Mouse (Mus musculus) liver, postnatal 0 days (tissue): ENCODE measurements at regions not wholly inside any gene's neighbourhood (a gene's known extent, or its start where the extent isn't known, plus 50 kb on each side); places are given as distances from the start of the nearest gene placed in this dataset.
A peak's percentile ranks its signal among the peaks of the same experiment; 100 is the strongest.

ENCODE experiments used
- ATAC-seq: fragments of 200-750 bp; cut with Nextera tagmentation; 2 replicates; pipeline ENCODE4 v1.8.0; 2017; ENCODE audit warnings: mild to moderate bottlenecking, moderate library complexity
- DNase-seq: peaks from one replicate; pipeline ENCODE4 v3.0.0-alpha.2; 2016
- H3K27ac ChIP-seq: fragments of 300-500 bp; sonication (generic); 2 replicates; pipeline ENCODE4 v1.5.1; 2014; ENCODE audit warnings: antibody characterized with exemption, moderate library complexity, mild to moderate bottlenecking, low read depth
- H3K27me3 ChIP-seq: fragments of 300-500 bp; sonication (generic); 2 replicates; pipeline ENCODE4 v1.6.1; 2014; ENCODE audit warnings: low read length, control low read depth, mixed read lengths; ENCODE audit not compliant: insufficient read depth
- H3K36me3 ChIP-seq: fragments of 300-500 bp; sonication (generic); replicated peaks from 2 replicates; pipeline ENCODE4 v1.6.1; 2014; ENCODE audit warnings: mild to moderate bottlenecking, control low read depth, low read length, moderate library complexity, mixed read lengths; ENCODE audit not compliant: insufficient read depth
- H3K4me1 ChIP-seq: fragments of 300-500 bp; sonication (generic); 2 replicates; pipeline ENCODE4 v1.6.1; 2014; ENCODE audit warnings: antibody characterized with exemption, mild to moderate bottlenecking, control low read depth; ENCODE audit not compliant: insufficient read depth
- H3K4me2 ChIP-seq: fragments of 300-500 bp; sonication (generic); 2 replicates; pipeline ENCODE4 v1.6.1; 2014; ENCODE audit warnings: low read depth, mild to moderate bottlenecking, low read length, moderate library complexity, mixed read lengths
- H3K4me3 ChIP-seq: fragments of 300-500 bp; sonication (generic); 2 replicates; pipeline ENCODE4 v1.5.1; 2014; ENCODE audit warnings: low read depth, low read length
- H3K9ac ChIP-seq: fragments of 300-500 bp; sonication (generic); replicated peaks from 2 replicates; pipeline ENCODE4 v1.6.1; 2014; ENCODE audit warnings: mild to moderate bottlenecking, moderate library complexity
- H3K9me3 ChIP-seq: fragments of 300-500 bp; sonication (generic); 2 replicates; pipeline ENCODE4 v1.6.1; 2016; ENCODE audit warnings: mild to moderate bottlenecking, control low read depth, low read length, mixed read lengths
- CTCF ChIP-seq: sonication (generic); IDR thresholded peaks from 2 replicates; pipeline ENCODE4 v1.5.1; 2016; ENCODE audit warnings: antibody characterized with exemption, low read depth
- EP300 ChIP-seq: IDR thresholded peaks from 2 replicates; pipeline ENCODE4 v1.6.1; 2016; ENCODE audit warnings: antibody characterized with exemption, low read depth, mild to moderate bottlenecking
- WGBS: fragments of 180-500 bp; shearing (Covaris S2); extraction: QIAGEN DNeasy Blood & Tissue Kit; methylation state at CpG from one replicate; pipeline ENCODE4 v1.1.7; 2014; ENCODE audit not compliant: insufficient replicate concordance; 5-methylcytosine and 5-hydroxymethylcytosine counted together

DNA sequence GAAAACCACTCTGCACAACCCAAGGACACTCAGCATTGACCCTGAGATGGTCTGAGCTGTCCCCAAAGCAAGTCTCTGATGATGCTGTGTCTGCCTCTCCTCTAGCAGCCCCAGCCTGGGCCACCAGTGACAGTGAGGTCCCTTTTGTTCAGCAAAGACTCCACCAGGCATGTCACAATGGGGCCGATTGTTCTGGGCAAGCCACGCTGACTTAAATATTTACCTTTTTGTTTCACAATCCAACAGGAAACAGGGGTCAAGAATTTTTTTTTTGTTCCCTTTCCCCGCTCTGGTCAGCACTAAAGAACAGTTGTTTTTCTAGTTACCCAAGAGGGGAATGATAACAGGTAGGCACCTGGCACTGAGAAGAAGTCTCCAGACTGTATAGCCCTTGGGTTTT, 72.4 kb upstream of the Errfi1 start:
- peak overlapping the region; percentile 82 for H3K27ac ChIP-seq
- DNase-seq: peak; percentile 54
- WGBS: 37% methylated on average over 3 of the region's 3 CpGs
- H3K36me3 ChIP-seq: no peaks in the 10 kb centered on the region
- H3K4me2 ChIP-seq: no peak overlapping the region
- peak overlapping the region; percentile 7; the same call in 1 of the 2 replicates for H3K9ac ChIP-seq
- H3K9me3 ChIP-seq: no peaks in the 10 kb centered on the region
- no peaks in the 10 kb centered on the region for H3K27me3 ChIP-seq
- peaks cover 33% of the 10 kb centered on the region for H3K4me1 ChIP-seq
- ATAC-seq: peak; percentile 81
- H3K4me3 ChIP-seq: no peak overlapping the region
- TF ChIP-seq EP300 (peak; percentile 82), CTCF (no peak)

- Histone ChIP-seq H3K4me1 (peaks cover 23% of the 10 kb centered on the region), H3K4me3 (no peak overlapping the region), H3K27me3 (no peaks in the 10 kb centered on the region), H3K27ac (peak overlapping the region; percentile 49; the same call in 1 of the 2 replicates), H3K9me3 (peaks cover under 1% of the 10 kb centered on the region), H3K4me2 (no peak overlapping the region), H3K36me3 (no peaks in the 10 kb centered on the region), H3K9ac (no peak overlapping the region)
- ATAC-seq: no peak
- no peak for DNase-seq
- WGBS: 85% methylated on average over 5 of the region's 5 CpGs
- TF ChIP-seq CTCF (no peak), EP300 (no peak)
Observed at GRCm38 (mm10) chr4:150779340-150779739, 74.4 kb upstream of the Errfi1 start.

DNA sequence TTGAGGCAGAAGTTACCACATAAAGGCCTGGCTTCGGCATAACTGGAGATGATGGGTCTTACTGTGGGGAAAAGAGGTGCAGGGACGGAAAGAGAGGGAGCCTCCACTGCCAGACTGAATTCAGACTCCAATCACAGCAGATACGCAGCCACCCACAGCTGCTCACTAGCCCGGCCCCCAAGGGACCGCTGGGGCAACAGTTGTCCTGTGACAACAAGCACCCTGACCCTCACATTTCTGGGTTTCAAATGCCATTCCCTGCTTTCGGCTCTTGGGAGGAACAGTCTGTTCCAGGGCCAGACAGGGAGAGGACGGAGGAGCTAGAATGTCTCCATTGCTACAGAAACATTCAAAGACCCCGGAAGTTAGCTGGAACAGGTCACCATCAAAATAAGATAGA, 75.0 kb upstream of the Errfi1 start:
- H3K4me2 ChIP-seq: no peak overlapping the region
- H3K36me3 ChIP-seq: no peaks in the 10 kb centered on the region
- no peaks in the 10 kb centered on the region for H3K27me3 ChIP-seq
- H3K9ac ChIP-seq: no peak overlapping the region; the same call in 1 of the 2 replicates
- ATAC-seq: no peak
- WGBS: 48% methylated on average over 8 of the region's 8 CpGs
- peak overlapping the region; percentile 50 for H3K27ac ChIP-seq
- peak; percentile 35 for DNase-seq
- H3K4me3 ChIP-seq: no peak overlapping the region
- H3K9me3 ChIP-seq: peaks cover 3% of the 10 kb centered on the region
- TF ChIP-seq CTCF (no peak), EP300 (no peak)
- H3K4me1 ChIP-seq: peaks cover 21% of the 10 kb centered on the region

DNA sequence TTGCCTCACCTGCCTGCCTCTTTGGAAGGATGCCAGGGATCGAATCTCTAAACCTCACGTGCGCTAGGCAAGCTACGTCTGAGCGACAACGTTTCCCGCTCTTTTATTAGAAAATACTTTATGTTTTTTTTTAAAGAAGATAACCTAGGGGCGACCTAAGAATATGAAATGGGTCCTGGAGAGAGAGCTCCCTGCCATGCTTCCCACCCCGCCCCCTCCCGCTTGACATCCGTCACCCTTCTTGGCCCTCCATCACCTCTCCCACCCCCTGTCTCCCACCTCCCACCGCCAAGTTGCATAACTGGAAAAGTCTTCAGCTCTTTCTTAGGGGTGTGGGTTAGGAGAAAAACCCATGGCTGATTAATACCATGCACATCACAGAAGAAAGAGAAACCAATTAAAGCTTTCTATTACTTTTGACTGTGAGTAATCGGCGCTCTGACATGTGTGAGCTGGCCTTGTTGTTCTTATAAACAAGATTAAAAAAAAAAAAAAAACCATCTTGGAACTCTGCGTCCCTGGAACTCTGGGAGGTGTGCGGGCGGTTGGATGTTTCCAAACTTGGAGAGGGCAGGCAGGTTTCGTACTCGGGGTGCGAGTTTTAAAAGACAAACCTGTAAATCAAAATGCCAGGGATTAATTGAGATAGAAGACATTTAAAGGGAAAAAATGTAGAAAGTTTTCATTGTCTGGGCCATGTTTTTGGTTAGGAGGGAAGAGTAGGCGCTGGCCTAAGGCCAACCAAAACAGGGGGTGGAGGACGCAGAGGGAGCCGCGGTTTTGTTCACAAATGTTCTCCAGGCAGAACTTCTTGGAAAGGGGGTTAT, 77.8 kb upstream of the Errfi1 start:
- H3K27me3 ChIP-seq: no peaks in the 10 kb centered on the region
- no peak for DNase-seq
- no peak overlapping the region for H3K27ac ChIP-seq
- no peak overlapping the region for H3K4me3 ChIP-seq
- 80% methylated on average over 24 of the region's 24 CpGs for WGBS
- H3K4me1 ChIP-seq: peaks cover 12% of the 10 kb centered on the region
- no peak overlapping the region for H3K4me2 ChIP-seq
- H3K9me3 ChIP-seq: peaks cover 6% of the 10 kb centered on the region
- TF ChIP-seq CTCF (no peak), EP300 (0 out of 2 replicates have a peak, but pooled peaks have one; percentile 8)
- H3K9ac ChIP-seq: no peak overlapping the region
- no peak for ATAC-seq
- H3K36me3 ChIP-seq: no peaks in the 10 kb centered on the region

DNA sequence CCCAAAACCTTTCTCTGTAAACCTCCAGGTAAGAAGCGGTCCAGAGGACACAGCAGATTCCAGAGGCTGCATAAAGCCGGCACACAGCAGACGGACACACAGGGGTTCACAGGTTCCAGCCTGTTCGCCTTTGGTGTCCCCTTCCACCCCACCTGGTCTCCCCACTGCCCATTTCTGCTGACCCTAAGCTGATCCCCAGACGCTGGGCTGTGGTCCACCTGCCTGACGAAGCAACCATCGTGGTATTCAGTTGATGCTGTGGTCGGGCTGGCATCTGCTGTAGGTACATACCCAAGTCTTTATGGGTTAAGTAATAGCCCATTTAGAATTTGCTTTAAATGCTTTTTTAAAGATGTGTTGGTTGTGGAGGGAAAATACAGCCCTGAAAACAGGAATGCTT, 78.4 kb upstream of the Errfi1 start:
- H3K9ac ChIP-seq: no peak overlapping the region
- peaks cover 6% of the 10 kb centered on the region for H3K9me3 ChIP-seq
- H3K4me1 ChIP-seq: peaks cover 7% of the 10 kb centered on the region
- no peak overlapping the region for H3K27ac ChIP-seq
- H3K27me3 ChIP-seq: no peaks in the 10 kb centered on the region
- TF ChIP-seq EP300: no peak
- TF ChIP-seq CTCF: no peak
- WGBS: 86% methylated on average over 8 of the region's 8 CpGs
- no peak overlapping the region for H3K4me3 ChIP-seq
- no peak for DNase-seq
- no peak overlapping the region for H3K4me2 ChIP-seq
- H3K36me3 ChIP-seq: no peaks in the 10 kb centered on the region
- no peak for ATAC-seq

GRCm38 (mm10) chr4:150774289-150774914, 79.3 kb upstream of the Errfi1 start:
- no peak for ATAC-seq
- no peak for DNase-seq

More at GRCm38 (mm10) chr4:150774289-150774914, 79.3 kb upstream of the Errfi1 start:
- Histone ChIP-seq H3K27ac (no peak overlapping the region), H3K4me3 (no peak overlapping the region), H3K36me3 (no peaks in the 10 kb centered on the region), H3K9ac (no peak overlapping the region), H3K4me2 (no peak overlapping the region), H3K4me1 (peaks cover 7% of the 10 kb centered on the region), H3K9me3 (peaks cover 6% of the 10 kb centered on the region), H3K27me3 (no peaks in the 10 kb centered on the region)
- WGBS: 77% methylated on average over 7 of the region's 7 CpGs
- TF ChIP-seq EP300 (no peak), CTCF (peak; percentile 38)
